Mouse (Mus musculus): ENCODE data around the gene Slc25a10. TPM values are rescaled to one million over a fixed set of nuclear protein-coding genes. Genes with fewer than 3 reads are reported as not detected.
"Not testable (repeated sequence)": the region's sequence is repeated elsewhere in the genome, so short reads cannot be mapped to it uniquely, and the experiment has no call there.

Slc25a10 gene
- polyA plus RNA-seq, 1 experiment from 2014 or later = 47.6 TPM

GRCm38 (mm10) chr11:120510375-120511030, 18.9 kb downstream of the Slc25a10 start:
- ATAC-seq (ENCODE audit: low read depth) = peak; percentile 42; the same call in 1 of the 2 replicates

GRCm38 (mm10) chr11:120512790-120513453, 21.3 kb downstream of the Slc25a10 start:
- WGBS = 34% methylated on average over 6 of the region's 6 CpGs
- no peak overlapping the region for H3K4me3 ChIP-seq (ENCODE audit: low read depth, low read length)
- no peak overlapping the region for H3K27ac ChIP-seq (replicated peaks; ENCODE audit: low read depth, low read length)
- no peaks in the 10 kb centered on the region for H3K9me3 ChIP-seq (ENCODE audit: control insufficient read depth, low read length)
- no peak overlapping the region for H3K4me2 ChIP-seq (ENCODE audit: low read depth, low read length)
- no peak overlapping the region for H3K9ac ChIP-seq (ENCODE audit: low read depth, low read length)
- H3K27me3 ChIP-seq (replicated peaks; ENCODE audit: control insufficient read depth, insufficient read depth, low read length) = no peaks in the 10 kb centered on the region
- peaks cover 9% of the 10 kb centered on the region for H3K4me1 ChIP-seq (ENCODE audit: control insufficient read depth, insufficient read depth, low read length)
- ATAC-seq (ENCODE audit: low read depth) (no peak), DNase-seq (ENCODE audit: low spot score) (no peak)
- H3K36me3 ChIP-seq (ENCODE audit: control insufficient read depth, insufficient read depth, low read length) = no peaks in the 10 kb centered on the region

More at GRCm38 (mm10) chr11:120510375-120511030, 18.9 kb downstream of the Slc25a10 start:
- Histone ChIP-seq H3K27ac (replicated peaks; ENCODE audit: low read depth, low read length) (peak overlapping the region; percentile 39), H3K9me3 (ENCODE audit: control insufficient read depth, low read length) (no peaks in the 10 kb centered on the region), H3K4me2 (ENCODE audit: low read depth, low read length) (peak overlapping the region; percentile 49), H3K4me3 (ENCODE audit: low read depth, low read length) (peak overlapping the region; percentile 21), H3K4me1 (ENCODE audit: control insufficient read depth, insufficient read depth, low read length) (peaks cover 9% of the 10 kb centered on the region), H3K36me3 (ENCODE audit: control insufficient read depth, insufficient read depth, low read length) (no peaks in the 10 kb centered on the region), H3K9ac (ENCODE audit: low read depth, low read length) (peak overlapping the region; percentile 57), H3K27me3 (replicated peaks; ENCODE audit: control insufficient read depth, insufficient read depth, low read length) (no peaks in the 10 kb centered on the region)
- WGBS = 3% methylated on average over 16 of the region's 16 CpGs
- peak; percentile 60 for DNase-seq (ENCODE audit: low spot score)

- ATAC-seq (ENCODE audit: low read depth); DNase-seq (ENCODE audit: low spot score); H3K9ac ChIP-seq (ENCODE audit: low read depth, low read length); H3K27ac ChIP-seq (replicated peaks; ENCODE audit: low read depth, low read length); H3K4me1 ChIP-seq (ENCODE audit: control insufficient read depth, insufficient read depth, low read length); H3K4me2 ChIP-seq (ENCODE audit: low read depth, low read length); H3K9me3 ChIP-seq (ENCODE audit: control insufficient read depth, low read length); H3K27me3 ChIP-seq (replicated peaks; ENCODE audit: control insufficient read depth, insufficient read depth, low read length); H3K4me3 ChIP-seq (ENCODE audit: low read depth, low read length); H3K36me3 ChIP-seq (ENCODE audit: control insufficient read depth, insufficient read depth, low read length): not testable (repeated sequence)
- WGBS = 91% methylated on average over 2 of the region's 2 CpGs
Measured at GRCm38 (mm10) chr11:120514262-120514661, 22.6 kb downstream of the Slc25a10 start.

- no peaks in the 10 kb centered on the region for H3K27me3 ChIP-seq (replicated peaks; ENCODE audit: control insufficient read depth, insufficient read depth, low read length)
- ATAC-seq (ENCODE audit: low read depth) = peak; percentile 71
- H3K27ac ChIP-seq (replicated peaks; ENCODE audit: low read depth, low read length) = no peak overlapping the region
Measured at GRCm38 (mm10) chr11:120515611-120516010, 24.0 kb downstream of the Slc25a10 start.

GRCm38 (mm10) chr11:120517147-120517546, 25.5 kb downstream of the Slc25a10 start:
- WGBS = 78% methylated on average over 4 of the region's 4 CpGs
- Histone ChIP-seq H3K9ac (ENCODE audit: low read depth, low read length) (no peak overlapping the region), H3K9me3 (ENCODE audit: control insufficient read depth, low read length) (no peaks in the 10 kb centered on the region), H3K27me3 (replicated peaks; ENCODE audit: control insufficient read depth, insufficient read depth, low read length) (no peaks in the 10 kb centered on the region), H3K4me3 (ENCODE audit: low read depth, low read length) (no peak overlapping the region), H3K4me2 (ENCODE audit: low read depth, low read length) (no peak overlapping the region), H3K27ac (replicated peaks; ENCODE audit: low read depth, low read length) (no peak overlapping the region), H3K4me1 (ENCODE audit: control insufficient read depth, insufficient read depth, low read length) (no peaks in the 10 kb centered on the region; the same call in 1 of the 2 replicates), H3K36me3 (ENCODE audit: control insufficient read depth, insufficient read depth, low read length) (no peaks in the 10 kb centered on the region)
- DNase-seq (ENCODE audit: low spot score) (no peak), ATAC-seq (ENCODE audit: low read depth) (no peak)

More at GRCm38 (mm10) chr11:120515611-120516010, 24.0 kb downstream of the Slc25a10 start:
- peak; percentile 79 for DNase-seq (ENCODE audit: low spot score)
- 16% methylated on average over 17 of the region's 17 CpGs for WGBS
- Histone ChIP-seq H3K9me3 (ENCODE audit: control insufficient read depth, low read length) (no peaks in the 10 kb centered on the region), H3K4me1 (ENCODE audit: control insufficient read depth, insufficient read depth, low read length) (peaks cover 3% of the 10 kb centered on the region), H3K4me3 (ENCODE audit: low read depth, low read length) (no peak overlapping the region), H3K36me3 (ENCODE audit: control insufficient read depth, insufficient read depth, low read length) (no peaks in the 10 kb centered on the region), H3K9ac (ENCODE audit: low read depth, low read length) (no peak overlapping the region), H3K4me2 (ENCODE audit: low read depth, low read length) (no peak overlapping the region)

GRCm38 (mm10) chr11:120518027-120518426, 26.4 kb downstream of the Slc25a10 start:
- Histone ChIP-seq H3K27ac (replicated peaks; ENCODE audit: low read depth, low read length) (peak overlapping the region; percentile 33; the same call in 1 of the 2 replicates), H3K4me3 (ENCODE audit: low read depth, low read length) (no peak overlapping the region), H3K9ac (ENCODE audit: low read depth, low read length) (no peak overlapping the region), H3K9me3 (ENCODE audit: control insufficient read depth, low read length) (no peaks in the 10 kb centered on the region), H3K27me3 (replicated peaks; ENCODE audit: control insufficient read depth, insufficient read depth, low read length) (no peaks in the 10 kb centered on the region), H3K36me3 (ENCODE audit: control insufficient read depth, insufficient read depth, low read length) (no peaks in the 10 kb centered on the region), H3K4me2 (ENCODE audit: low read depth, low read length) (no peak overlapping the region), H3K4me1 (ENCODE audit: control insufficient read depth, insufficient read depth, low read length) (no peaks in the 10 kb centered on the region; the same call in 1 of the 2 replicates)
- no peak for ATAC-seq (ENCODE audit: low read depth)
- WGBS = 55% methylated on average over 6 of the region's 6 CpGs
- peak; percentile 51 for DNase-seq (ENCODE audit: low spot score)

GRCm38 (mm10) chr11:120518558-120518957, 26.9 kb downstream of the Slc25a10 start:
- Histone ChIP-seq H3K9ac (ENCODE audit: low read depth, low read length) (no peak overlapping the region), H3K4me2 (ENCODE audit: low read depth, low read length) (no peak overlapping the region), H3K4me3 (ENCODE audit: low read depth, low read length) (no peak overlapping the region), H3K27me3 (replicated peaks; ENCODE audit: control insufficient read depth, insufficient read depth, low read length) (no peaks in the 10 kb centered on the region), H3K36me3 (ENCODE audit: control insufficient read depth, insufficient read depth, low read length) (no peaks in the 10 kb centered on the region), H3K9me3 (ENCODE audit: control insufficient read depth, low read length) (no peaks in the 10 kb centered on the region), H3K27ac (replicated peaks; ENCODE audit: low read depth, low read length) (peak overlapping the region; percentile 33; the same call in 1 of the 2 replicates), H3K4me1 (ENCODE audit: control insufficient read depth, insufficient read depth, low read length) (no peaks in the 10 kb centered on the region; the same call in 1 of the 2 replicates)
- DNase-seq (ENCODE audit: low spot score) (peak; percentile 51), ATAC-seq (ENCODE audit: low read depth) (0 out of 2 replicates have a peak, but pooled peaks have one; percentile 19)
- WGBS = 60% methylated on average over 6 of the region's 6 CpGs

GRCm38 (mm10) chr11:120519738-120520137, 28.1 kb downstream of the Slc25a10 start:
- Histone ChIP-seq H3K4me3 (ENCODE audit: low read depth, low read length) (no peak overlapping the region), H3K4me2 (ENCODE audit: low read depth, low read length) (no peak overlapping the region), H3K9ac (ENCODE audit: low read depth, low read length) (no peak overlapping the region), H3K27me3 (replicated peaks; ENCODE audit: control insufficient read depth, insufficient read depth, low read length) (no peaks in the 10 kb centered on the region), H3K27ac (replicated peaks; ENCODE audit: low read depth, low read length) (no peak overlapping the region), H3K36me3 (ENCODE audit: control insufficient read depth, insufficient read depth, low read length) (no peaks in the 10 kb centered on the region), H3K4me1 (ENCODE audit: control insufficient read depth, insufficient read depth, low read length) (no peaks in the 10 kb centered on the region; the same call in 1 of the 2 replicates), H3K9me3 (ENCODE audit: control insufficient read depth, low read length) (no peaks in the 10 kb centered on the region)
- 27% methylated on average over 9 of the region's 9 CpGs for WGBS
- DNase-seq (ENCODE audit: low spot score) (peak; percentile 39), ATAC-seq (ENCODE audit: low read depth) (no peak; the same call in 1 of the 2 replicates)
